12 mouse cellular contexts compared by ENCODE assay signal in the genomic region with DNA sequence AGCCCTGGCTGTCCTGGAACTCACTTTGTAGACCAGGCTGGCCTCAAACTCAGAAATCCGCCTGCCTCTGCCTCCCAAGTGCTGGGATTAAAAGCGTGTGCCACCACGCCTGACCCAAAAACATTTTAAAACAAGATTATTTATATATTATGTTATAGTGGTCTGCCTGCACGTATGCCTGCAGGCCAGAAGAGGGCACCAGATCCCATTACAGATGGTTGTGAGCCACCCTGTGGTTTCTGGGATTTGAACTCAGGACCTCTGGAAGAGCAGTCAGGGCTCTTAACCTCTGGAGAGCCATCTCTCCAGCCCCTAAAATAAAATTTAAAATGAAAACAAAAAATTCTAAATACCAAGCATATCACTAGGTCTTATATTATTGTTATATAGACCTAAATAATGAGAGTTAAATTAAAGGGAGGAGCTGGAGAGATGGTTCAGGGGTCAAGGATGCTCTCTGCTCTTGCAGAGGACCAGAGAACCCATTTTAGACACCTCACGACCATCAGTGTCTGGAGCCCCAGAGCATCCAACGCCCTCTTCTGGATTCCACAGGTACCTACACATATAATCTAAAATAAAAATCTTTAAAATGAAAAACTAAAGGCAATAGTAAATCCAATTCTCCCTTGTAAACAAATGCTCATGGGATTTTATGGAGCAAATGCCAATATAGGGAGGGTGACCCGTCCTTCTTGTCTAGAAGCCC.
DNase-seq lines count a peak whose midpoint lies in the region; ATAC-seq and TF ChIP-seq lines count a peak whose summit lies in the region.
"Had no signal": no experiment of that assay in that cellular context is flagged by ENCODE, and none has a peak within 500 bp of the region (broad histone marks: within the 10 kb centered on the region; RNA-seq: fewer than 3 reads in every experiment).

No protein-coding gene starts in this region.

- H3K9me3 ChIP-seq in hindbrain, postnatal 0 days (ENCODE audit: low read length) = no peaks in the 10 kb centered on the region
- H3K9me3 ChIP-seq in hindbrain, embryonic 11.5 days (ENCODE audit: control insufficient read depth, low read length) = no peaks in the 10 kb centered on the region
- H3K9me3 ChIP-seq: G1E; limb, embryonic 15.5 days had no signal

- no peak for ATAC-seq in hindbrain, postnatal 0 days
- ATAC-seq in hindbrain, embryonic 11.5 days (ENCODE audit: low FRiP score) = no peak
- ATAC-seq: forebrain, embryonic 16.5 days had no signal

- peaks cover 57% of the 10 kb centered on the region for H3K36me3 ChIP-seq in hindbrain, postnatal 0 days (ENCODE audit: insufficient read depth, low read length)
- peaks cover 15% of the 10 kb centered on the region for H3K36me3 ChIP-seq in hindbrain, embryonic 11.5 days (ENCODE audit: control insufficient read depth, insufficient read depth, low read length)
- H3K36me3 ChIP-seq in thymus, adult 2 months (ENCODE audit: control insufficient read depth, insufficient read depth, low read length) = peaks cover 23% of the 10 kb centered on the region
- H3K36me3 ChIP-seq: G1E had no signal

- no peak overlapping the region for H3K4me3 ChIP-seq in hindbrain, postnatal 0 days (ENCODE audit: low read length)
- no peak overlapping the region for H3K4me3 ChIP-seq in hindbrain, embryonic 11.5 days (ENCODE audit: low read depth, low read length)
- H3K4me3 ChIP-seq in thymus, adult 2 months (ENCODE audit: control insufficient read depth, insufficient read depth, low read length) = no peak overlapping the region
- H3K4me3 ChIP-seq in cortical plate, adult 2 months (ENCODE audit: insufficient read depth, low read length) = no peak overlapping the region
- H3K4me3 ChIP-seq: limb, embryonic 15.5 days; myocyte had no signal

- H3K27ac ChIP-seq in hindbrain, postnatal 0 days = no peak overlapping the region
- H3K27ac ChIP-seq in hindbrain, embryonic 11.5 days (ENCODE audit: low read depth, low read length) = no peak overlapping the region
- no peak overlapping the region for H3K27ac ChIP-seq in thymus, adult 2 months (ENCODE audit: control insufficient read depth, insufficient read depth, low read length)
- H3K27ac ChIP-seq in cortical plate, adult 2 months (ENCODE audit: insufficient read depth, low read length) = no peak overlapping the region
- H3K27ac ChIP-seq: limb, embryonic 15.5 days had no signal

- H3K9ac ChIP-seq in hindbrain, postnatal 0 days (replicated peaks; ENCODE audit: low read length) = no peak overlapping the region
- H3K9ac ChIP-seq in hindbrain, embryonic 11.5 days (ENCODE audit: low read depth, low read length) = no peak overlapping the region
- H3K9ac ChIP-seq: limb, embryonic 15.5 days had no signal

- no peak for TF ChIP-seq POLR2A in thymus, adult 2 months (IDR thresholded peaks at IDR 0.05; ENCODE audit: control insufficient read depth, extremely low read depth, insufficient read depth, low read length, poor library complexity)
- TF ChIP-seq POLR2A in cortical plate, adult 2 months (IDR thresholded peaks at IDR 0.05; ENCODE audit: extremely low read depth, insufficient read depth, low read length) = no peak

- H3K4me2 ChIP-seq in hindbrain, postnatal 0 days (ENCODE audit: low read depth, low read length) = no peak overlapping the region
- H3K4me2 ChIP-seq in hindbrain, embryonic 11.5 days (replicated peaks; ENCODE audit: low read depth, low read length) = no peak overlapping the region
- H3K4me2 ChIP-seq: limb, embryonic 15.5 days had no signal

- TF ChIP-seq CTCF in hindbrain, postnatal 0 days (IDR thresholded peaks at IDR 0.05; ENCODE audit: low read depth) = peak; percentile 56
- no peak for TF ChIP-seq CTCF in thymus, adult 2 months (IDR thresholded peaks at IDR 0.05; ENCODE audit: borderline replicate concordance, control insufficient read depth, extremely low read depth, insufficient read depth, low read length, poor library complexity)
- 0 out of 2 replicates have a peak, but pooled peaks have one; percentile 22 for TF ChIP-seq CTCF in cortical plate, adult 2 months (IDR thresholded peaks at IDR 0.05; ENCODE audit: extremely low read depth, insufficient read depth, low read length)

- whole genome bisulfite sequencing in hindbrain, postnatal 0 days = 84% methylated on average over 7 of the region's 7 CpGs
- WGBS in hindbrain, embryonic 11.5 days = 83% methylated on average over 7 of the region's 7 CpGs
- WGBS in thymus, adult 2 months = 88% methylated on average over 7 of the region's 7 CpGs

- DNase-seq in hindbrain, postnatal 0 days (ENCODE audit: low spot score) = no peak
- DNase-seq in hindbrain, embryonic 11.5 days (ENCODE audit: low spot score) = no peak
- DNase-seq in thymus, adult 2 months = peak; percentile 4
- DNase-seq in thymus, postnatal 14 days = no peak
- DNase-seq in kidney, postnatal 25 days = no peak
- no peak for DNase-seq in right cerebral cortex, adult 2 months (ENCODE audit: low spot score in 2 of 2)
- DNase-seq: thymus, postnatal 25 days had no signal

- H3K4me1 ChIP-seq in hindbrain, postnatal 0 days (ENCODE audit: insufficient read depth, low read length) = no peaks in the 10 kb centered on the region
- H3K4me1 ChIP-seq in hindbrain, embryonic 11.5 days (replicated peaks; ENCODE audit: control insufficient read depth, insufficient read depth, low read length) = no peaks in the 10 kb centered on the region
- H3K4me1 ChIP-seq in thymus, adult 2 months (replicated peaks; ENCODE audit: control insufficient read depth, insufficient read depth, low read length) = peaks cover 3% of the 10 kb centered on the region
- no peaks in the 10 kb centered on the region for H3K4me1 ChIP-seq in cortical plate, adult 2 months (ENCODE audit: control insufficient read depth, insufficient read depth, low read length)
- H3K4me1 ChIP-seq: limb, embryonic 15.5 days had no signal

- H3K27me3 ChIP-seq in hindbrain, postnatal 0 days (ENCODE audit: insufficient read depth, low read length) = no peaks in the 10 kb centered on the region
- no peaks in the 10 kb centered on the region for H3K27me3 ChIP-seq in hindbrain, embryonic 11.5 days (ENCODE audit: control insufficient read depth, insufficient read depth, low read length)
- H3K27me3 ChIP-seq in thymus, adult 2 months (ENCODE audit: control insufficient read depth, insufficient read depth, low read length) = no peaks in the 10 kb centered on the region
- H3K27me3 ChIP-seq: limb, embryonic 15.5 days had no signal
